Mouse (Mus musculus): ENCODE data around the gene Jag2. TPM values are rescaled to one million over a fixed set of nuclear protein-coding genes. Genes with fewer than 3 reads are reported as not detected.

Jag2 gene
- polyA plus RNA-seq, 1 experiment from 2014 or later: 13.1 TPM

DNA sequence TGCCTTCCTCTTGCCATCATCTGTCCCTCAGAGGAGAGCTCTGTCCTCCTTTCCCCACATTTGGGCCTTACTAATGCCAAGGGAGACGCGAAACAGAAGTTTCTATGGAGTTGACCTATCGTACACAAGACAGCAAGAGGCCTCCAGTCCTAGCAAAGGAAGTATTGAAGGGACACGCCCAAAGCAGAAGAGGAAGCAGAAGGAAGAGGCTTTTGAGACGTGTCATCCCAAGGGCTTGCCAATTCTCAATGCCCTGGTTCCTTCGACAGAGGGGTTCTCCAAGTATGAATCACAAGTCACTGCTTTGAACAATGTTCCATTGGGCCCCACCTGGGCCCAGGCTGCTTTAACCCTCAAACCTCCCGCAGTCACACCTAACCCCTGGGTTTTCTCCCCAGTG lies 64.8 kb downstream of the Jag2 start:
- peaks cover 3% of the 10 kb centered on the region; the same call in 1 of the 2 replicates for H3K4me1 ChIP-seq (ENCODE audit: control insufficient read depth, insufficient read depth, low read length)
- WGBS: 90% methylated on average over 7 of the region's 7 CpGs

DNA sequence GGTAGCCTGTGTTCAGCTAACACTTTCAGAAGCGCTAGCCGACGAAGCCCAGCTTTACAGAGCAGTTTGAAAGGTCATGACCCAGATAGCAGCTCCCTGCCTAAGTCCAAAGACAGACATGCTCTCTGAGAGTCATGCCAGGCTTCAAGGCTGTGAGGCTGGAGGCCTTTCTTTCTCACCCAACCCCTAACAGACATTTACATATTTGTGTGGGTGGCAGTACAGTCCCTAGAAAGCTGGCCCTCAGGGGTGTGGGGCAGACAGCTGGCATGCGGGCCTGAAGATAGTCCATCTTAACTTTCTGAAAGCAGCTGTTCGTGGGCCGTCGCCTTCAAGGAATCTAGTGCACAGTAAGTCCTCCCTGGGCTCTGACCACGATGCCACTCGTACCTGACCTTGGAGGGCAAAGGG lies 67.7 kb downstream of the Jag2 start:
- no peak for ATAC-seq (ENCODE audit: low read depth)
- WGBS: 60% methylated on average over 9 of the region's 9 CpGs
- H3K4me1 ChIP-seq (ENCODE audit: control insufficient read depth, insufficient read depth, low read length): no peaks in the 10 kb centered on the region
- H3K36me3 ChIP-seq (ENCODE audit: control insufficient read depth, insufficient read depth, low read length): no peaks in the 10 kb centered on the region
- H3K27ac ChIP-seq (replicated peaks; ENCODE audit: low read depth, low read length): no peak overlapping the region
- H3K9me3 ChIP-seq (ENCODE audit: control insufficient read depth, low read length): no peaks in the 10 kb centered on the region
- no peaks in the 10 kb centered on the region for H3K27me3 ChIP-seq (replicated peaks; ENCODE audit: control insufficient read depth, insufficient read depth, low read length)
- H3K4me3 ChIP-seq (ENCODE audit: low read depth, low read length): no peak overlapping the region
- no peak overlapping the region for H3K9ac ChIP-seq (ENCODE audit: low read depth, low read length)
- no peak overlapping the region for H3K4me2 ChIP-seq (ENCODE audit: low read depth, low read length)
- DNase-seq (ENCODE audit: low spot score): no peak

More for the DNA sequence above, 64.8 kb downstream of the Jag2 start:
- no peak for ATAC-seq (ENCODE audit: low read depth)
- no peak for DNase-seq (ENCODE audit: low spot score)
- H3K36me3 ChIP-seq (ENCODE audit: control insufficient read depth, insufficient read depth, low read length): no peaks in the 10 kb centered on the region
- no peak overlapping the region for H3K4me3 ChIP-seq (ENCODE audit: low read depth, low read length)
- no peak overlapping the region for H3K4me2 ChIP-seq (ENCODE audit: low read depth, low read length)
- H3K27ac ChIP-seq (replicated peaks; ENCODE audit: low read depth, low read length): no peak overlapping the region
- H3K27me3 ChIP-seq (replicated peaks; ENCODE audit: control insufficient read depth, insufficient read depth, low read length): no peaks in the 10 kb centered on the region
- H3K9ac ChIP-seq (ENCODE audit: low read depth, low read length): no peak overlapping the region
- no peaks in the 10 kb centered on the region for H3K9me3 ChIP-seq (ENCODE audit: control insufficient read depth, low read length)

DNA sequence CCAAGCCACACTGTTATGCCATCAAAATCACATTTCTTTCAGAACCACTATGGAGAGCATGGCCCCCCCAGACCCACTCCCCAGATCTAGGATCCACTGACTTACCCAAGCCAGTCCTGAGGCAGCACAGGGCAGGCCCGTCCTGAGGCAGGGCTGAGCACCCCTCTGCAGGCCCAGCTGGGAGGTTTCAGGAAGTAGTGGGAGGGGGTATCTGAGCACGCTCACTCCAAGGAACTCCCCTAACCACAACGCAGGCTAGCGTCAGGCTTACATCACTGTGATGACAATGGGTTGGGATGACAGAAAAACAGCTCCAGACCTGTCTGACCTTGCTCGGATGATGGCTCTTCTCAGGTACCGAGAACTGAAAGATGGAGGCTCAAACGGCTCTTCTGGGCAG lies 68.8 kb downstream of the Jag2 start:
- no peaks in the 10 kb centered on the region for H3K9me3 ChIP-seq (ENCODE audit: control insufficient read depth, low read length)
- no peak overlapping the region for H3K4me2 ChIP-seq (ENCODE audit: low read depth, low read length)
- ATAC-seq (ENCODE audit: low read depth): no peak
- H3K36me3 ChIP-seq (ENCODE audit: control insufficient read depth, insufficient read depth, low read length): no peaks in the 10 kb centered on the region
- WGBS: 64% methylated on average over 7 of the region's 7 CpGs
- no peaks in the 10 kb centered on the region for H3K27me3 ChIP-seq (replicated peaks; ENCODE audit: control insufficient read depth, insufficient read depth, low read length)
- H3K9ac ChIP-seq (ENCODE audit: low read depth, low read length): no peak overlapping the region
- H3K4me3 ChIP-seq (ENCODE audit: low read depth, low read length): no peak overlapping the region
- no peaks in the 10 kb centered on the region for H3K4me1 ChIP-seq (ENCODE audit: control insufficient read depth, insufficient read depth, low read length)
- H3K27ac ChIP-seq (replicated peaks; ENCODE audit: low read depth, low read length): no peak overlapping the region
- no peak for DNase-seq (ENCODE audit: low spot score)

DNA sequence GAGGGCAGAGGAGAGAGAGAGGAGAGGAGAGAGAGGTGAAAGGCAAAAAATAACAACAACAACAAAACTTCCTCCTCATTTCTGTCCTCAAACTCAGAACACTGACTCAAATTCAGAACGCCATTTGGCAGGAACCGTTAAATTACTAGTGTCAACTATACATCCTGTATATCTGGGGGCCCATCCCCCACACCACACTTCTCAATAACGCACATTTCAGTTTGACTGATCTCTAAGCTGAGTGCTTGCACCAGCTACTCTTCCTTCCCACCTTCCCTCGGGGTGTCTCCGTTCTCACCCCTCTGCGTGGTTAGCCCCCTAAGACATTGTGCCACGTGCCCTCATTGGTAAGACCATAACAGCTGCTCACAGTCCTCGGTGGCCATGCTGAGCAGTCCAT lies 69.6 kb downstream of the Jag2 start:
- H3K9ac ChIP-seq (ENCODE audit: low read depth, low read length): no peak overlapping the region
- no peak overlapping the region for H3K4me3 ChIP-seq (ENCODE audit: low read depth, low read length)
- H3K4me1 ChIP-seq (ENCODE audit: control insufficient read depth, insufficient read depth, low read length): no peaks in the 10 kb centered on the region
- no peak overlapping the region for H3K27ac ChIP-seq (replicated peaks; ENCODE audit: low read depth, low read length)
- DNase-seq (ENCODE audit: low spot score) (no peak), ATAC-seq (ENCODE audit: low read depth) (no peak)
- H3K27me3 ChIP-seq (replicated peaks; ENCODE audit: control insufficient read depth, insufficient read depth, low read length): no peaks in the 10 kb centered on the region
- H3K36me3 ChIP-seq (ENCODE audit: control insufficient read depth, insufficient read depth, low read length): no peaks in the 10 kb centered on the region
- whole genome bisulfite sequencing: 54% methylated on average over 8 of the region's 8 CpGs
- no peak overlapping the region for H3K4me2 ChIP-seq (ENCODE audit: low read depth, low read length)
- no peaks in the 10 kb centered on the region for H3K9me3 ChIP-seq (ENCODE audit: control insufficient read depth, low read length)

DNA sequence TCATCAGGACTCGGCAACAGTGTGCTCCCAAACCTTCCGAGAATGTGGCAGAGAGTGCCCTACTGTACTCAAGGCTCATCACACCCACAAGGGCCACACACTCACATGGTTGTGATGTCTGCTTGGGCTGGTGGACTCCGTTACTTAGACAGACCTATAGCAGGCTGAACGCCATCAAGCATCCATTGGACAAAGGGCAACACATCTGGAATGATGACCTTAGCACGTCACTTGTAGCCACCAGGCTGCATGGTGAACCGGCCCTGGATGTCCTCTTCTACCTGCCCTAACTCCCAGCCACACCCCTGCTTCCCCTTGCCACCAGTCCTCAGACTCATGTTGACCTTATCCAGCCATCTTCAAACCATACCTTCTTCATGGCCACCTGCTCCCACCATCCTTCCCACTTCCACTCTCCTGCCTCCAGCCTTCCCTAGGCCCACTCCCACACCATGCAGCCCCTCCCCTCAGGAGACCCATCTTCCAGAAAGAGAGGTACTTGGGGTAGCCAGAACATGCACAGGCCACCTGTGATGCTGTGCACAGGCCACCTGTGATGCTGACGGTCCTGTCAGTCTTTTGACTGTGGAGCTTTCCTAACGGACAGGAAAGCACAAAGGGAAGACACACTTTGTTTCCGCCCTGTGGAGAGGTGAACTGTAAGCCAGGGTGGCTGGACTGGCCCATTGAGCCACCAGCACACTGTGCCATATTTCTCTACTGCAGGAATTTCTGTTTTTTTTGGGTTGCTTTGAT lies 70.8 kb downstream of the Jag2 start:
- Histone ChIP-seq H3K36me3 (ENCODE audit: control insufficient read depth, insufficient read depth, low read length) (no peaks in the 10 kb centered on the region), H3K27me3 (replicated peaks; ENCODE audit: control insufficient read depth, insufficient read depth, low read length) (no peaks in the 10 kb centered on the region), H3K9me3 (ENCODE audit: control insufficient read depth, low read length) (no peaks in the 10 kb centered on the region), H3K4me3 (ENCODE audit: low read depth, low read length) (no peak overlapping the region), H3K4me2 (ENCODE audit: low read depth, low read length) (no peak overlapping the region), H3K27ac (replicated peaks; ENCODE audit: low read depth, low read length) (no peak overlapping the region), H3K4me1 (ENCODE audit: control insufficient read depth, insufficient read depth, low read length) (no peaks in the 10 kb centered on the region), H3K9ac (ENCODE audit: low read depth, low read length) (no peak overlapping the region)
- 87% methylated on average over 9 of the region's 9 CpGs for WGBS
- ATAC-seq (ENCODE audit: low read depth) (no peak), DNase-seq (ENCODE audit: low spot score) (no peak)

Small RNA genes lying within 50 kb of the gene (microRNA-seq; reads per million reads assigned to microRNA genes)
- not detected for gene Mir6941 (ENCODE audit: borderline number of aligned reads)

Other genes with a start within 250 kb of the Jag2 start
- gene Cep170b, start 209.3 kb downstream of the Jag2 start, polyA plus RNA-seq (2014; fragmentation: Nextera tagmentation; extraction: Ambion mirVana): 13.3 and 14.4 TPM in 2 replicates
- 12.8 and 13.0 TPM in 2 replicates for gene Pld4, start 169.1 kb downstream of the Jag2 start, polyA plus RNA-seq (2014; fragmentation: Nextera tagmentation; extraction: Ambion mirVana)
- 5.9 and 8.3 TPM in 2 replicates for gene Ahnak2, start 127.1 kb downstream of the Jag2 start, polyA plus RNA-seq (2014; fragmentation: Nextera tagmentation; extraction: Ambion mirVana)
- 6.6 and 7.1 TPM in 2 replicates for gene Clba1, start 120.8 kb downstream of the Jag2 start, polyA plus RNA-seq (2014; fragmentation: Nextera tagmentation; extraction: Ambion mirVana)
- 86.2 and 105 TPM in 2 replicates for gene Cdca4, start 100.4 kb downstream of the Jag2 start, polyA plus RNA-seq (2014; fragmentation: Nextera tagmentation; extraction: Ambion mirVana)
- gene Gpr132, start 61.5 kb downstream of the Jag2 start, polyA plus RNA-seq (2014; fragmentation: Nextera tagmentation; extraction: Ambion mirVana): 0.45 and 0.54 TPM in 2 replicates
- 87.3 and 87.4 TPM in 2 replicates for gene Nudt14, start 12.3 kb upstream of the Jag2 start, polyA plus RNA-seq (2014; fragmentation: Nextera tagmentation; extraction: Ambion mirVana)
- gene Btbd6, start 46.7 kb upstream of the Jag2 start, polyA plus RNA-seq (2014; fragmentation: Nextera tagmentation; extraction: Ambion mirVana): 20.8 and 22.8 TPM in 2 replicates
- gene Brf1, start 70.9 kb upstream of the Jag2 start, polyA plus RNA-seq (2014; fragmentation: Nextera tagmentation; extraction: Ambion mirVana): 50.0 and 54.3 TPM in 2 replicates
- 17.9 and 18.7 TPM in 2 replicates for gene Pacs2, start 84.7 kb upstream of the Jag2 start, polyA plus RNA-seq (2014; fragmentation: Nextera tagmentation; extraction: Ambion mirVana)
- gene Tex22, start 144.7 kb upstream of the Jag2 start, polyA plus RNA-seq (2014; fragmentation: Nextera tagmentation; extraction: Ambion mirVana): not detected in 2 replicates
- 19.8 and 21.3 TPM in 2 replicates for gene Mta1, start 168.5 kb upstream of the Jag2 start, polyA plus RNA-seq (2014; fragmentation: Nextera tagmentation; extraction: Ambion mirVana)
- gene Crip2, start 210.5 kb upstream of the Jag2 start, polyA plus RNA-seq (2014; fragmentation: Nextera tagmentation; extraction: Ambion mirVana): 154 and 185 TPM in 2 replicates
- 408 and 507 TPM in 2 replicates for gene Crip1, start 216.5 kb upstream of the Jag2 start, polyA plus RNA-seq (2014; fragmentation: Nextera tagmentation; extraction: Ambion mirVana)
- gene Tedc1, start 226.6 kb upstream of the Jag2 start, polyA plus RNA-seq (2014; fragmentation: Nextera tagmentation; extraction: Ambion mirVana): 19.8 and 23.5 TPM in 2 replicates